Mouse (Mus musculus): ENCODE measurements around the gene Heca.
"Not testable (repeated sequence)": the region's sequence is repeated elsewhere in the genome, so short reads cannot be mapped to it uniquely, and the experiment has no call there.

The Heca gene

GRCm38 (mm10) chr10:17880038-17880437 is 67.8 kb downstream of the Heca start:
- no peak for DNase-seq (ENCODE audit: low spot score)

GRCm38 (mm10) chr10:17878002-17878919 is 69.6 kb downstream of the Heca start:
- DNase-seq (ENCODE audit: low spot score): no peak

- DNase-seq (ENCODE audit: low spot score): no peak
Observed at GRCm38 (mm10) chr10:17869822-17870662, 77.8 kb downstream of the Heca start.

- DNase-seq (ENCODE audit: low spot score): no peak
Observed at GRCm38 (mm10) chr10:17860701-17861480, 87.0 kb downstream of the Heca start.

- no peak for DNase-seq (ENCODE audit: low spot score)
Observed at GRCm38 (mm10) chr10:17857647-17858261, 90.1 kb downstream of the Heca start.

DNA sequence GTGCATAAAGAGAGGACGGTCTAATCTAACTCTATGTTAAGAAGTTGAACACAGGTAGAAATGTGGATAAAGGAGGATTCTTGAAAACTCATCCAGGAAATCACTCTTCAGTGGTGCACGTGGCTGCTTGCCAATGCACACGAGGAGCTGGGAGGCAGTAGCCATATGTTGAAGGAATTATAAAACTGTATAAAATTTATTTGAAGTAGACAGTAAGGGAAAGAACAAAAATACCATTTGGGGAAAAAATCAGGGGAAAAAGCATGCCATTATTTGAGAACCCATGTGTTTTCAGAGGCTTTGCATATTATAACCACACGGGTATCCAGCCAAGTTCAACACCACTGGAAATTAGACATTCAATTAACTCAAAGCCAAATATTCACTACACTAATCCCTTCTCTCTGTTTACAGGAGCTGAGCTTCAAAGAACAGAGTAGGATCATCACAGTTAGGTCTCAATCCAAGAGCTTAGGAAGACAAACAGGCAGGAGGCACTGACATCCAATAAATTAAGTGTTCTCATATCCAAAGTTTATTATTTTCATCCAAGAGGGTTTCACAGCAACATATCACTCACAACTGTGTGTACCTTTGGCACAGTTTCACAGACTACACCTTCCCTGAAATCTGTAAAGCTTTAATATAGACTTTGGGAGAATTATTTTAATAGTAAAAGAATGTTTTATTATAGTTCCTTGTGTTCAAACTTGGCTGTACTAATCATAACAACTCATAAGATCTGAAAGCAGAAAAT is 102.9 kb downstream of the Heca start:
- DNase-seq (ENCODE audit: low spot score): no peak

- no peak for DNase-seq (ENCODE audit: low spot score)
Observed at GRCm38 (mm10) chr10:17842030-17842429, 105.8 kb downstream of the Heca start.

- no peak for DNase-seq (ENCODE audit: low spot score)
Observed at GRCm38 (mm10) chr10:17836275-17836674, 111.6 kb downstream of the Heca start.

- DNase-seq (ENCODE audit: low spot score): no peak
Observed at GRCm38 (mm10) chr10:17835031-17835430, 112.8 kb downstream of the Heca start.

DNA sequence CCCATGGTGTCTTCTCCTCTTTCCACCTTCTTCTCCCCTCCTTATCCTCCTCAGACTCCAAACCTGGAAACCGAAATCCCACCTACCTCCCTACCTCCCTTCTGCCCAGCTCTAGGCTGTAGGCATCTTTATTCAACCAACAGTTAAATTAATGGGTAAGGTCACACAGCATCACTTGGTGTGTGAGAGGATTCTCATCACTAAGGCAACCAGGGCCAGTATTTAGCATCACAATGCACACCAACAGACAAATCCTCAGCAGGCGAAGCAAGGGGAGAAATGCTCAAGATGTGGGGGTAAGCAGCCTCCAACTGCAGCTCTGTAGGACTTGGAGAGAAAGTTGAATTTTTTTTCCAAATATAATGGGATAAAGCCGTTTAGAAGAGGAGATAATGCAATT is 116.8 kb downstream of the Heca start:
- no peak for DNase-seq (ENCODE audit: low spot score)

DNA sequence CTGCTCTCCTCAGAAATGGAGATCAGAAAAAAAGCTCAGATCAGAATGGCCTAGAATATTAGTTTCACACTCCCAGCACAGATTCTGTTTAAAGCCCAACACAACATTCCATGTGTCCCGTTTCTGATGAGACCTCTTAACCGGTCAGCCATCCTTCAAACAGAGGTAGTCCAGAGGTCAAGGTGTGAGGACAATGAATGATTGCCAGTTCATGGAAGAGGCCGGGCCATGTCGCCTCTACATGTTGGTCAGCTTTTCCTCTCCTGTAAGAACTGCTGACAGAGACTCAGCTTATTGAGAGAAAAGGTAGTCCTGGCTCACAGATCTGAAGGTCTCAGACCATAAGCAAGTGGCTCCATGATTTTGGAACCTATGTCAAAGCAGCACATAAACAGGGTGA is 118.7 kb downstream of the Heca start:
- no peak for DNase-seq (ENCODE audit: low spot score)

DNA sequence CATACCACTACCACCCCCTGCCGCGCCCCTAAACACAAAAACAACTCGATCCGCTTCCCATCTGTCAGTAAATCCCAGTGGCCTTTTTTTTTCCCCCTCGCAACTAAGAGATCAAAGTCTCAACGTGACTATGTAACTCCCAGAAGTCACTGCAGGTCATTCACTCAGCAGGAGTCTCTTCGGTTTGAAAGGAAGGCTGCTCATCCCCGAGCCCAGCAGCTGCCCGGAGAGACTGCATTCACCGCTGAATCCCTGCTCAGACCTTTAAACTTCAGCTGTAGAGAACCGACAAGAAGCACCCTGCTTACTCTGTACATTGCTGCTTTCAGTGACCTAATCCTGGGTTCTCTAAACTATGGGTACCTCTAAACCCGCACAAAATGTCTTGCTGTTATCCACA is 120.5 kb downstream of the Heca start:
- DNase-seq (ENCODE audit: low spot score): no peak

DNA sequence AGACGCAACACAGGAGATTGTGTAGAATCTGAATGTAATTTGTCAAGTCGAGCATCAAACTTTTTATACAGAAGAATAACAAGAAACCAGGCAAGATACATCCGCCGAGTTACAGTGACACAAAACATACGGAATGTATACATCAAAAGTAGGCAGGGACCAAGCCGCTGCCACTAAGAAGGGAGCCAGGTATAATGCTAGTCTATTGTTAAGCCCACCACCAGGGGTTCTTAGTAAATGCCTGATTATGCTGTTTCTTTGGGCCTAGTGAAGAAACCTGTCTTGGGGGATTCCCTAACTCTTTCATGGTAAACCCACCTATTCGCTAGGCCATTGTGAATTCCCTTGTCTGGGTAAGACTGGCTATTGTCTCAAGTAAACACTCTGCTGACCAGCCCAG is 127.4 kb downstream of the Heca start:
- not testable (repeated sequence) for DNase-seq (ENCODE audit: low spot score)
